Mouse (Mus musculus) forebrain, embryonic 10.5 days (tissue): ENCODE measurements at regions not wholly inside any gene's neighbourhood (a gene's known extent, or its start where the extent isn't known, plus 50 kb on each side); places are given as distances from the start of the nearest gene placed in this dataset.

Experiments used
- DNase-seq: peaks from one replicate; pipeline ENCODE4 v3.0.0-alpha.2; 2017; ENCODE audit warnings: low spot score; ENCODE audit errors: extremely low spot score
- H3K27ac ChIP-seq: fragments of 300-500 bp; sonication (generic); 2 replicates; pipeline ENCODE4 v1.5.1; 2016; ENCODE audit warnings: mild to moderate bottlenecking
- H3K27me3 ChIP-seq: fragments of 300-500 bp; sonication (generic); 2 replicates; pipeline ENCODE4 v1.6.1; 2016; ENCODE audit warnings: mild to moderate bottlenecking; ENCODE audit not compliant: poor library complexity, severe bottlenecking
- H3K36me3 ChIP-seq: fragments of 300-500 bp; sonication (generic); replicated peaks from 2 replicates; pipeline ENCODE4 v1.6.1; 2016; ENCODE audit warnings: mild to moderate bottlenecking, moderate library complexity
- H3K4me1 ChIP-seq: fragments of 300-500 bp; sonication (generic); 2 replicates; pipeline ENCODE4 v1.6.1; 2016
- H3K4me3 ChIP-seq: fragments of 300-500 bp; sonication (generic); 2 replicates; pipeline ENCODE4 v1.5.1; 2016; ENCODE audit warnings: mild to moderate bottlenecking, moderate library complexity
- H3K9me3 ChIP-seq: fragments of 300-500 bp; sonication (generic); 2 replicates; pipeline ENCODE4 v1.6.1; 2016; ENCODE audit warnings: mild to moderate bottlenecking, moderate library complexity
- WGBS: fragments of 180-500 bp; shearing (Covaris S2); methylation state at CpG from one replicate; pipeline ENCODE4 v1.1.7; 2016; 5-methylcytosine and 5-hydroxymethylcytosine counted together

DNA sequence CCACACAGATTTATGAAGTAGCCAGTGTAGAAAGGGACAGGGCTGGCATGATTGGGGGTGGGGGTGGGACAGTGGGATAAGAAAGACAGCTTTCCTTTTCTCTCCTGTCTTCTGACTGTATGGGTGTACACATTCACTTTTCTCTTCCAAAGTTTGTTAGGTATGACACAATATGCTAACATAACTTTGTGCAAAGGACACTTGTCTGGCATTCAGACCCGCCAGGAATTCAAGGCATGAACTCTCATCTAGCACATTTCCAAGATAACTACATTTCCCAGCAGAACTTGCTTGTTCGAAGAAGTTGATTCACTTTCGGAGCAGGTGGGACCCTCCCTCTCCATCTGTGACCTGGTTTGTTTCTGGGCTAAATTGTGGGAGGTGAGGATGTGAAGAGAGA, 289.7 kb downstream of the Hlx start:
- Histone ChIP-seq H3K4me3 (no peak overlapping the region), H3K27me3 (peaks cover 9% of the 10 kb centered on the region), H3K36me3 (no peaks in the 10 kb centered on the region), H3K27ac (no peak overlapping the region), H3K9me3 (no peaks in the 10 kb centered on the region), H3K4me1 (peaks cover 8% of the 10 kb centered on the region)
- WGBS, result 90% methylated on average over 3 of the region's 3 CpGs
- no peak for DNase-seq

DNA sequence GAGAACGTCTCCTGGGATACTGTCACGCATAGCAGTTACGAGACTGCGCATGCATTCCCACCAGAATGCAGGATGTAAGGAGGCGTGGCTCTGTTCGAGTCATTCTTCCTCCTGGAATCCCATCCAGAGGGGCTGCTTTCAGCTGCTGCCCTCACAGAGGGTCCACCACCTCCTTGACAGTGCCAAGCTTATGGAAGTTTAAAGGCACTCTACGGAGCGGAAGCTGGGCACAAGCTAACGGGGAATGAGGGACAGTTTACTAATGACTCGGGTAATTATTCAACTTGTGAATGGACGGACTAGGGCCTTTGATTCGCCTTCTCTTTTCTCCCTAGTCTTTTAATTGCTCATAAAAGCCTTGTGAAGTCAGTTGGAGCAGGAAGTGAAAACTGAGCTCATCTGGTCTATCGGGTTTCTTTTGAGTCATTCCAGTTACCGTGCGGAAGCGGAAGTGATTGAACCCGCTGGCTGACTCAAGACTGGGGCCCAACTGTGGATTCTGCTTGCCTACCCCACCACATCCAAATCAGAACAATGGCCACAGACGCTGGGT, 291.3 kb downstream of the Hlx start:
- H3K27me3 ChIP-seq, result peaks cover 9% of the 10 kb centered on the region
- H3K27ac ChIP-seq, result peak overlapping the region; percentile 44; the same call in 1 of the 2 replicates
- no peaks in the 10 kb centered on the region for H3K36me3 ChIP-seq
- 39% methylated on average over 18 of the region's 18 CpGs for WGBS
- peaks cover 8% of the 10 kb centered on the region for H3K4me1 ChIP-seq
- DNase-seq, result no peak
- H3K9me3 ChIP-seq, result no peaks in the 10 kb centered on the region
- H3K4me3 ChIP-seq, result peak overlapping the region; percentile 38

DNA sequence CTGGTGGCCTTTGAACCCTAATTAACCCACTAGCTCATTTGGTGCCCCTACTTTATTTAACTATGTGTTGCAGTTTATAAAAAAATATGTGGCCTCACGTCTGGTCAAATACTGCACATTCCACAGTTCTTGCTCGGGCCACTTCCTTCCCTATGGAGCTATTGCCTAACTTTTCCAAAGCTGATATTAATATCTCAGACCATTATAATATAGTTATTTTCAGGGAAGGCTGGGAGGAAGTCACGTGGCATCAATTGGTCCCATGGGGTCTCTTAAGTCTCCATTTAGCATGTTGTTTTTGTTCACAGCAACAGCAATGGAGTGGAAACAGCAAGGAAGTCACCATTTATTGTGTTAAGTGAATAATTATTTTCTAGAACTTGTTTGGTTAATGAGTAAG, 292.9 kb downstream of the Hlx start:
- Histone ChIP-seq H3K27ac (no peak overlapping the region), H3K36me3 (no peaks in the 10 kb centered on the region), H3K4me1 (peaks cover 8% of the 10 kb centered on the region), H3K9me3 (no peaks in the 10 kb centered on the region), H3K4me3 (no peak overlapping the region), H3K27me3 (peaks cover 9% of the 10 kb centered on the region)
- WGBS, result 82% methylated on average over 3 of the region's 3 CpGs
- no peak for DNase-seq

DNA sequence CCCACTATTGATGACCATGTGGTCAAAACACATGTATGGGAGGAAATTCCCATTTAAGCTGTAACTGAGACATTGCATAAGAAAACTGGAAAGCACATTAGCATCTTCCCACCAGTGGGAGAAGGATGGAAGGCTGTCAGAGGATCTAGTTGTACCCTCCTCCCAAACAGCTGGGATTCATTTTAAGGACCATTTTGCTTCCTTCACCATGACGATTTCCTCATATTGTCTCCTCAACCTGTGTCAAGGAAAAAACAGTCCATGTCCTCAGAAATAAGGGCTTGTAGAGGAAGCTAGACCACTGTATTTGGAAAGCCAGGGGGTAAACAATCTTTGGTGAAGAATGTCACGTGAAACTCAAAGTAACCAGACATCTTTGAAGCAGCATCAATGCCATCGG, 296.0 kb downstream of the Hlx start:
- WGBS, result 82% methylated on average over 3 of the region's 3 CpGs
- no peak for DNase-seq
- Histone ChIP-seq H3K4me3 (no peak overlapping the region), H3K9me3 (no peaks in the 10 kb centered on the region), H3K36me3 (no peaks in the 10 kb centered on the region), H3K27ac (no peak overlapping the region), H3K4me1 (peaks cover 7% of the 10 kb centered on the region), H3K27me3 (no peaks in the 10 kb centered on the region)

DNA sequence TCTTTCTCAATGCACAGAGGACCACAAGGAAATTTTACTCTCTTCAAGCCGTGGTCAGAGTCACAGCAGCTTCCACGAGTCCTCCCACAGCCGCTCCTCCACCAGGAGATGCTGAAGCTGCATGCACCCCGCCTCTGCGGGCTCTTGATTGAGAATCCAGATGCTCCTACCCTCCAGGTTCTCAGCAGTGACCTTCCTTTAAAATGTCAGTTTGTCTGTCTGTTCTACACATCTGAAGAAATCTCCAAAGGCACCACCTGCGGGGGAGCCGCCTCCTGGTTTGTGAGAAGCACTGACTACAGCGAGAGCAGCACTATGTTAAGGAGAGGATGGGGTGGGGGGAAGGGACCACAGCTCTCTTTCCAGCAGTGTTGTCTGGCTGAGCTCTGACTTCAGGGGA, 303.8 kb downstream of the Hlx start:
- no peaks in the 10 kb centered on the region for H3K4me1 ChIP-seq
- no peaks in the 10 kb centered on the region for H3K9me3 ChIP-seq
- H3K4me3 ChIP-seq, result no peak overlapping the region
- DNase-seq, result no peak
- H3K27ac ChIP-seq, result no peak overlapping the region
- no peaks in the 10 kb centered on the region for H3K36me3 ChIP-seq
- H3K27me3 ChIP-seq, result no peaks in the 10 kb centered on the region
- 60% methylated on average over 8 of the region's 8 CpGs for WGBS

DNA sequence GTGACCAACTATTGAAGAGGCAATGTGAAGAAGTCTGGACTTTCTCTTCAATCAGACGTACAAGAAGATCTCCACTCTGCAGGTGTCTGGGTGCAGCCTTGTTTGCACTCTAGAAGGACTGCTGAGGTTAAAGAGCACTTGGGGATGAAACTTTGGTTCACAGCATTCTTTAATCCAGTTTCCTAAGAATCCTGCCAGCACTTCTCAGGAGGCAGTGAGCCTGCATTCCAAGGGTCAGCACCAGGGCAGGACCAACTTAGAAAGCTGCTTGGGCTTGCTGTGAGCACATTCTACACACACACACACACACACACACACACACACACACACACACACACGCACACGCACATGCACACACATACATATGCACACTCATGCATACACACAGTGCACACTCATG, 304.4 kb downstream of the Hlx start:
- WGBS, result 90% methylated on average over 3 of the region's 3 CpGs
- no peak for DNase-seq
- Histone ChIP-seq H3K27me3 (no peaks in the 10 kb centered on the region), H3K4me3 (no peak overlapping the region), H3K36me3 (no peaks in the 10 kb centered on the region), H3K27ac (no peak overlapping the region), H3K9me3 (no peaks in the 10 kb centered on the region), H3K4me1 (no peaks in the 10 kb centered on the region)

DNA sequence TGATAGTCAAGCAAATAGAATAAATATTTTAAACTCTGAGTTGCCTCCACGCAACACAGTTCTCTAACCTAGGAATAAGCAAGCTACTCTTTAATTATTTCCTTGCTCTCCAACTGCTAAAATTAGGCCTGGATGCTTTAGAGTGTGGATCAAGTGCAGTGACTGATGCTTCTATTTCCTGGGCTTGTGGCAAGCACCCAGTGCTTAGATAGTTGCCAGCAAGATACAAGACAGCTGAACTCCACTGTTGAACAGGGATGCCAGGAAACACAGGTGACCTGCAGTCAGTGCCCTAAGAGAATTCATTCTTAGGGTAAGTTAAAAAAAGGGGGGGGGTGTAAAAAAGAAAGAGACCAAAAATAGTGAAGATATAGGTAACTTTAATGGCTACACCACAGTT, 306.7 kb downstream of the Hlx start:
- DNase-seq, result no peak
- 96% methylated on average over 1 of the region's 1 CpGs for WGBS
- no peaks in the 10 kb centered on the region for H3K4me1 ChIP-seq

DNA sequence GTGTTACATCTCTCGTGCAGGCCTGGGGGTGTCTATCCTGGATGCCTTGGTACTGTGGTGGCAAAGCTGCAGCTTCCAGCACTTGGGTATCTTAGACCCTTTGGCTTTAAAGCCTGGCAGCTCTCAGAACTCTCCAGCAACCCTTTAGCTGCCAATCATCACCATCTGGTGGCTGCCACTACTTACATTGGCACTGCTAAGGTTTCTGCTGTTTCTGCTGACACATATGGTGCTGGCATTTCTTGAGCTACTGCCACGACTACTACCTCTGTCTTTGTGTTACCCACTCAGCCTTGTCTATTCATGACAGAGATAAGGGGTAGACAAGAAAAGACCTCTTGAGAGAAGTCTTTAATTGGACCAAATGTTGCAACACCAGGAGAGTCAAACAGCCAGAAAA, 308.4 kb downstream of the Hlx start:
- H3K9me3 ChIP-seq, result no peaks in the 10 kb centered on the region
- no peak overlapping the region for H3K4me3 ChIP-seq
- WGBS, result 89% methylated on average over 2 of the region's 2 CpGs
- DNase-seq, result no peak
- no peaks in the 10 kb centered on the region for H3K27me3 ChIP-seq
- no peaks in the 10 kb centered on the region for H3K4me1 ChIP-seq
- H3K27ac ChIP-seq, result no peak overlapping the region
- H3K36me3 ChIP-seq, result no peaks in the 10 kb centered on the region

More for the DNA sequence above, 306.7 kb downstream of the Hlx start:
- H3K9me3 ChIP-seq, result no peaks in the 10 kb centered on the region
- H3K36me3 ChIP-seq, result no peaks in the 10 kb centered on the region
- H3K4me3 ChIP-seq, result no peak overlapping the region
- H3K27ac ChIP-seq, result no peak overlapping the region
- H3K27me3 ChIP-seq, result no peaks in the 10 kb centered on the region

DNA sequence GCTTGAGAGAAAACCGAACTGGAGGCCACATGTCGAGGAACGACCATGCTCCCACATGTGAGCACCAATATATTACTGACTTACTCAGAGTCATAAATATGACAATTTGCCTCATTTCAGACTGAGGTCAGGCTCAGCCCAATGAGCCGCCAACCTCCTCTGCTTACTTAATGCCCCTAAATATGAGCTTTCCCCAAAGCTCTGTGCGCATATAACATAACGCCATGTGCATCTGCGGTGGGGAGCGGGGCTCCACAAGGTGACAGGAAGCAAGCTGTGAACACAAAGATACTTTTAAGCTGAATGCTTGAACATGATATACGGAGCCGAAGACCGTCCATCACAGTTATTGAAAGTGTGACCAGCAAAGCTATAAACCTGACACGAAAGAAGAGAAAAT, 319.8 kb downstream of the Hlx start:
- Histone ChIP-seq H3K27ac (no peak overlapping the region), H3K36me3 (no peaks in the 10 kb centered on the region), H3K9me3 (no peaks in the 10 kb centered on the region), H3K4me3 (no peak overlapping the region), H3K27me3 (no peaks in the 10 kb centered on the region), H3K4me1 (no peaks in the 10 kb centered on the region)
- WGBS, result 93% methylated on average over 12 of the region's 12 CpGs
- DNase-seq, result no peak

DNA sequence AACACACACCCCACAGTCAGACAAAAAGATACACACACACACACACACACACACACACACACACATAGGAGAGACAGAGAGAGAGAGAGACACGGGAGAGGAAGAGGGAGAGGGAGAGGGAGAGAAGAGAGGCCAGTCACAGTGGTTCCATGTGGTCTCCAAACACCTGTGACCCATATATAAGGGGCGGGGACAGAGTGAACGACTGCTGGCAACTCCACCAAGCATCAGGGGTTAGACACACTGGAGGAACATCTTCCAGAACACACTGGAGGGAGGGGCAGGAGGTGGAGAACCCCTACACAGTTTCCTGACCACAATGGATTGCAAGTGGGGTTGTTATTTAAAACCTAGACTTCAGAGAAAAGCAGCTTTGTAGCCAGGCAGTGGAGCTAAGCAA, 321.4 kb downstream of the Hlx start:
- Histone ChIP-seq H3K9me3 (no peaks in the 10 kb centered on the region), H3K27ac (no peak overlapping the region), H3K27me3 (no peaks in the 10 kb centered on the region), H3K36me3 (no peaks in the 10 kb centered on the region), H3K4me1 (no peaks in the 10 kb centered on the region), H3K4me3 (no peak overlapping the region)
- no peak for DNase-seq
- WGBS, result 57% methylated on average over 3 of the region's 3 CpGs

DNA sequence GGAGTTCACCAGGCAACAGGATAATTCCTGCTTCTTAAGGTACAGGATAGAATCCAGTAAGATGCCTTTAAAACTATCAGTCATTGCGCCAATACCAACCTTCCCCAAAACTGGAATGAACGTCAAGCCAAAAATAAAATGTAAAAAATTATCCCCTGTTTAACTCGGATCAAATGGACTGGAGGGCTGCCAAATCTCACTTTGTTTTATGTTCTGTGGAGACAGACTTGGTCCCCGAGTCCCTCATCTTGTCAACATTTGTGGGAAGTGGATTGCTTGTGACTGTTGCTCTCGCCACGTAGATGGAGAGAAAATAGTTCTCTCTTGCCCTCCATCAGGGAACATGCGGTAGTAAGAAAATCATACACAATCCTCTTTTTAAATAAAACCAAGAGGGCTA, 322.4 kb downstream of the Hlx start:
- no peak for DNase-seq
- Histone ChIP-seq H3K9me3 (no peaks in the 10 kb centered on the region), H3K27me3 (no peaks in the 10 kb centered on the region), H3K36me3 (no peaks in the 10 kb centered on the region), H3K4me3 (no peak overlapping the region), H3K27ac (no peak overlapping the region), H3K4me1 (no peaks in the 10 kb centered on the region)
- 91% methylated on average over 7 of the region's 7 CpGs for WGBS

DNA sequence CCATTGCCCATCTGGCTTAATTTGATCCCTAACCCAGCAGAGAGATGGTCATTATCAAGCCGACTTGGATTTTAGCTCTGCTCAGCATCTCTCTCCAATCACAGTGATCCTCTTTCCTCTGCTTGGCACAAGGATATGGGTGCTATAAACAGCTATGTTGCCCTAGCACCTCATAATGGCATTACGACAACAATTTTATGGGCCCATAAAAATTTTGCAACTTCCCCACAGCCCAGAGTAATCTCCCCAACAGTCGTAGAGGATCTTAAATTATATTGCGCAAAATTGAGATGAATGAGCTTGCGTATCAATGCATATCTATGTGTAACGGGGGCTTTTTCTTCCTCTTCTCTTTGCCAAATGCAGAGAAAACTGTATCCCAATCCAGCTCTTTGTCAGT, 329.4 kb downstream of the Hlx start:
- Histone ChIP-seq H3K36me3 (no peaks in the 10 kb centered on the region), H3K4me3 (no peak overlapping the region), H3K27ac (no peak overlapping the region), H3K9me3 (no peaks in the 10 kb centered on the region), H3K4me1 (no peaks in the 10 kb centered on the region), H3K27me3 (no peaks in the 10 kb centered on the region)
- DNase-seq, result no peak
- WGBS, result 94% methylated on average over 6 of the region's 6 CpGs

DNA sequence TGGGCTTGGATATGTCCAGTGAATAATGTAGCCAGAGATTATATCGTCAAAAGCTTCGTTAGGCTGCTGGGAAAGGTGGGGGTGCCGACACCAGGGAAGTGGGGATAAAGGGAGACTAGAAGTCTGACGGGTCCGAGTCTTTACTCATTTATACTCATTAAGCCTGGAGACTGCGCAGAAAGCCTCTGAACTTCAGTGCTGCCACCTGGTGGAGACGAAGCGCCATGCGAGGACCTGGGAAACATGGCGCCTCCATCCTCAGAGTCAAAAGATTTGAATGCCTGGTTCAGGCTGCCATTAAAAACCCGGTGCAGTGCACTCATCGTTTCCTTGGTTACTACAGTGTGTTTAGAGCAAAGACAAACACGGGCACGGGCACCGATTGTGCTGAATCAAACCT, 337.2 kb downstream of the Hlx start:
- Histone ChIP-seq H3K9me3 (no peaks in the 10 kb centered on the region), H3K27ac (no peak overlapping the region), H3K4me1 (no peaks in the 10 kb centered on the region), H3K27me3 (no peaks in the 10 kb centered on the region), H3K36me3 (no peaks in the 10 kb centered on the region), H3K4me3 (no peak overlapping the region)
- peak; percentile 53 for DNase-seq
- WGBS, result 53% methylated on average over 15 of the region's 15 CpGs

DNA sequence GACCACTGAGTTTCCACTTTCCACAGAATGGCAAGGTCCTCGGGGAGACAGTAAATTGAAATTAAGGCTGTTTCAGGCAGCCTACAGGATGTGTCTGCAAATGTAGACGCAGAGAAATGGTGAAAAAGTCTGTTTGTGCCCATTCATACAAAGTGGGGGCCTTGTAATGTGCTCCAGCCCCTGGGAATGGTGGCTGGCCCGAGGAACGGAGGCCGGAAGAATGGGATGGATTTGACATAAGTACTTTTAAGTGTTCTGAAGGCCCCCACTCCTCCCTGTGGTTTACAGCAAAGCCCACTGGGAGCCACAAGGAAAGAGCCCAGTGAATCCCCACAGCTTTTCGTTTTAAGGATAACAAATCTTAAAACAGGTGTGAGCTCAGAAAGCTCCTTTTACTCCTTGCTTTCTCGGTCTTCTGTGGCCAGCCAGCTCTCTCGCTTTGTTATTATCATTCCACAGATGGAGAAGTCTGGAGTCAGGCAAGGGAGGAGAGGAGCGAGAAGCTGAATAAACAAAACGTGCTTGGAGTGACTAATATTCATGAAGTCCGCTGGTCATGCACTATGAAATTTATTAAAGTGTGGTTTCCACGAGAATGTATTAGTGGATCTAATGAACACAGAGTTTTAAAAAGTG, 337.7 kb downstream of the Hlx start:
- Histone ChIP-seq H3K9me3 (no peaks in the 10 kb centered on the region), H3K36me3 (no peaks in the 10 kb centered on the region), H3K4me1 (no peaks in the 10 kb centered on the region), H3K27ac (no peak overlapping the region), H3K27me3 (no peaks in the 10 kb centered on the region), H3K4me3 (no peak overlapping the region)
- 84% methylated on average over 12 of the region's 12 CpGs for WGBS
- DNase-seq, result no peak
